Mouse (Mus musculus) forebrain, embryonic 13.5 days (tissue): ENCODE results near the gene Map2k2. TPM values are rescaled to one million over a fixed set of nuclear protein-coding genes. Genes with fewer than 3 reads are reported as not detected.

ENCODE experiments used
- ATAC-seq: fragments of 200-750 bp; cut with Nextera tagmentation; 2 replicates; pipeline ENCODE4 v1.8.0; 2017
- H3K27ac ChIP-seq: fragments of 300-500 bp; sonication (generic); 2 replicates; pipeline ENCODE4 v1.5.1; 2015; ENCODE audit warnings: inconsistent platforms, mild to moderate bottlenecking, moderate library complexity
- H3K27me3 ChIP-seq: fragments of 300-500 bp; sonication (generic); 2 replicates; pipeline ENCODE4 v1.6.1; 2015; ENCODE audit warnings: mild to moderate bottlenecking, inconsistent platforms
- H3K36me3 ChIP-seq: fragments of 300-500 bp; sonication (generic); 2 replicates; pipeline ENCODE4 v1.6.1; 2015; ENCODE audit warnings: mild to moderate bottlenecking, inconsistent platforms; ENCODE audit not compliant: poor library complexity, severe bottlenecking
- H3K4me1 ChIP-seq: fragments of 300-500 bp; sonication (generic); 2 replicates; pipeline ENCODE4 v1.6.1; 2015; ENCODE audit warnings: inconsistent platforms
- H3K4me2 ChIP-seq: fragments of 300-500 bp; sonication (generic); 2 replicates; pipeline ENCODE4 v1.6.1; 2015; ENCODE audit warnings: inconsistent platforms, mild to moderate bottlenecking, moderate library complexity
- H3K4me3 ChIP-seq: fragments of 300-500 bp; sonication (generic); 2 replicates; pipeline ENCODE4 v1.5.1; 2015; ENCODE audit warnings: mild to moderate bottlenecking, inconsistent platforms
- H3K9ac ChIP-seq: fragments of 300-500 bp; sonication (generic); 2 replicates; pipeline ENCODE4 v1.6.1; 2015; ENCODE audit warnings: mild to moderate bottlenecking, inconsistent platforms
- H3K9me3 ChIP-seq: fragments of 300-500 bp; sonication (generic); replicated peaks from 2 replicates; pipeline ENCODE4 v1.6.1; 2016; ENCODE audit warnings: inconsistent platforms
- WGBS: fragments of 180-500 bp; shearing (Covaris S2); methylation state at CpG from one replicate; pipeline ENCODE4 v1.1.7; 2015; 5-methylcytosine and 5-hydroxymethylcytosine counted together
- polyA plus RNA-seq: library from polyadenylated mRNA; unstranded; fragments of >200 nt; fragmentation: Nextera tagmentation; extraction: Ambion mirVana; gene quantifications from 2 replicates; pipeline ENCODE4 v1.2.1, GENCODE M21; 2015

The Map2k2 gene
- polyA plus RNA-seq, 1 experiment from 2014 or later, result 200 TPM

DNA sequence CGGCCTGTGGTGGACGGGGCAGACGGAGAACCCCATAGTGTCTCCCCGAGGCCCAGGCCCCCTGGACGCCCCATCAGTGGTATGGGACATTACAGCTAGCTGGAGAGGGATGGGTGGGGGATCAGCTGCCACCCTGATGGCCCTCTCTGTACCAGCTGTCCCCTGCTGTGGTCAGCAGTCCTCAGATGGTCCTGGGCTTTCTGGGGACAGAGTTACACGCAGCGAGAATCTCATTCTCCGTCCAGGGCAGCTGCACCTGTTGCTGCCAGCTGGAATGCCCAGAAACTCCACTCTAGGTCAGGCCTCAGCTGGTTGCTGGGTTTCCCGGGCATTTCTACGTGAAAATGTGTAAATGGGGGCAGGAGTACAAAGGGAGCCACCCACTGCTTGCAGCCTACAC, 13.9 kb downstream of the Map2k2 start:
- peaks cover 97% of the 10 kb centered on the region for H3K36me3 ChIP-seq

DNA sequence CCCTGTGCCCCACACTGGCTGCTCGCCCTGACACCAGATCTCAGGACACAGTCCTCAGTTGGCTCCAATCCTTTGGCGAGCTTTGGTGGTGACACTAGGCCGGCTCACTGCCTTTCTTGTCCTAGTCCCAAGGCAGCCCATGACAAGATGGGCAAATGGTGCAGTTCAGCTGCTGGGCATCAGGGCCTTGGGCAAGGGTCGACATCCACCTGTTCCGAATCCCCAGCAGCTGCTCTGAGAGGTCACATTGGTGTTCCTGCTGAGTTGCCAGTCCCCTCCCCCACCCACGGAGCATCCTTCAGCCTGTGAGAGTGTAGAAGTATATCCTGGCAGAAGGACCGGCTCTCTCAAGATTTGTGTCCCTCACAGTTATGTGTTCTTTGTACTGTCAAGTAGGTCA, 14.9 kb downstream of the Map2k2 start:
- Histone ChIP-seq H3K9ac (no peak overlapping the region), H3K36me3 (peaks cover 91% of the 10 kb centered on the region), H3K27ac (no peak overlapping the region), H3K27me3 (no peaks in the 10 kb centered on the region), H3K4me1 (no peaks in the 10 kb centered on the region), H3K4me2 (no peak overlapping the region), H3K4me3 (no peak overlapping the region), H3K9me3 (no peaks in the 10 kb centered on the region)
- no peak for ATAC-seq
- 91% methylated on average over 7 of the region's 7 CpGs for WGBS

More for the DNA sequence above, 13.9 kb downstream of the Map2k2 start:
- 95% methylated on average over 10 of the region's 10 CpGs for WGBS
- no peaks in the 10 kb centered on the region for H3K9me3 ChIP-seq
- no peaks in the 10 kb centered on the region for H3K4me1 ChIP-seq
- no peak for ATAC-seq
- H3K9ac ChIP-seq, result no peak overlapping the region
- no peaks in the 10 kb centered on the region for H3K27me3 ChIP-seq
- no peak overlapping the region for H3K27ac ChIP-seq
- H3K4me3 ChIP-seq, result no peak overlapping the region
- no peak overlapping the region for H3K4me2 ChIP-seq

DNA sequence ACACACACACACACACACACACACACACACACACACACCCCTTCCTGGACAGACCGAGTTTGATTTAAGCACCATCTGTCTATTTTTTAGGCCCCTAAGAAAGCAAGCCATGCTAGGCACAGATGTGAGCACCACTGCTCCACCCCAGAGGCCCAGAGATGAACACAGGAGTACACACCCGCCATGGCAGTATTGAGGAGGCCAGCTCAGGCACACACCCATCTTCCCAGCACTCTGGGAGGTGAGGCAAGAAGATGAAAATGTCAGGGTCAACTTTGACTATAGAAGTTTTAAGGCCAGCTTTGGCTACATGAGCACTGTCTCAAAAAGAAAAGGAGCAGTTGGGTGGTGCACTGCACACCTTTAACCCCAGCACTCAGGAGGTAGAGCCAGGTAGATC, 17.2 kb downstream of the Map2k2 start:
- Histone ChIP-seq H3K27ac (no peak overlapping the region), H3K9ac (no peak overlapping the region), H3K9me3 (no peaks in the 10 kb centered on the region), H3K4me1 (no peaks in the 10 kb centered on the region), H3K36me3 (peaks cover 71% of the 10 kb centered on the region), H3K4me2 (no peak overlapping the region), H3K4me3 (no peak overlapping the region), H3K27me3 (peaks cover 7% of the 10 kb centered on the region)
- ATAC-seq, result no peak
- 85% methylated on average over 2 of the region's 2 CpGs for WGBS

DNA sequence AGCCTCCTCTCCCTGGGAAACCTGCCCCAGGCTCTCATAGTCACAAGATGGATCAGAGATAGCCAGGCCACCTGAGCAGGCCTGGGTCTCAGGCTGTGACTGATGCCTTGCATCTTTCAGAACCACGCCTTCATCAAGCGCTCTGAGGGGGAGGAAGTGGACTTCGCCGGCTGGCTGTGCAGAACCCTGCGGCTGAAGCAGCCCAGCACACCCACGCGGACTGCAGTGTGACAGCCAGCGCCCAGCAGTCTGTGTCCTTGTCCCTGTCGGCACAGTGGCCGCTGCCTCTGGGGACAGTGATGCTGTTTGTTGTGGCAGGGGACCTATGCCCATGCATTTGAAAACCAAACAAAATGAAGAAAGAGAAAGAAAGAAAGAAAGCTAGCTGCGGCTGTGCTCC, 17.8 kb downstream of the Map2k2 start:
- 81% methylated on average over 11 of the region's 11 CpGs for WGBS
- Histone ChIP-seq H3K27ac (no peak overlapping the region), H3K27me3 (peaks cover 13% of the 10 kb centered on the region), H3K4me3 (no peak overlapping the region), H3K9ac (no peak overlapping the region), H3K9me3 (no peaks in the 10 kb centered on the region), H3K36me3 (peaks cover 66% of the 10 kb centered on the region), H3K4me2 (no peak overlapping the region), H3K4me1 (no peaks in the 10 kb centered on the region)
- no peak for ATAC-seq

DNA sequence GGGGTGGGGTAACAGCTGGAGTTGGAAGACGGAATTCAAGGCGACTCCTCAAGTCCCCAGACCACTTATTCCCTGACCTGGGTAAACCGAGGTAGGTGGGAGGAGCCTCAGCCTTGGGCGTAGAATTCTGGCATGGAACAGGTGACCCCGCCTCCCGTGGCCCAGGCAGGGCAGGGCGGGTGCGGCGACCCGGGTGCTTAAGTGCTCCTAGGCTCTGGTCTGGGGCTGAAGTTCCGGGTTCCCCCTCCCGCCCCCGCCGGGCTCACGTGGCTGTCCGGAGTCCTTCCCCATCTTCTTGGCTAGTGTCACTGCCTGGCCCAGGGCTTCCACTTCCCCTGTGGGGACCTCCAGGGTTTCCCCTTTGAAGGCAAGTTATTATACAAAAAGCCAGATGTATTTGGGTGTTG, 28.5 kb downstream of the Map2k2 start:
- peaks cover 63% of the 10 kb centered on the region for H3K27me3 ChIP-seq
- WGBS, result 3% methylated on average over 16 of the region's 16 CpGs
- peaks cover 30% of the 10 kb centered on the region for H3K4me1 ChIP-seq
- no peak for ATAC-seq
- no peak overlapping the region for H3K27ac ChIP-seq
- H3K36me3 ChIP-seq, result no peaks in the 10 kb centered on the region
- H3K4me3 ChIP-seq, result no peak overlapping the region
- H3K9me3 ChIP-seq, result no peaks in the 10 kb centered on the region
- H3K9ac ChIP-seq, result no peak overlapping the region
- no peak overlapping the region for H3K4me2 ChIP-seq

DNA sequence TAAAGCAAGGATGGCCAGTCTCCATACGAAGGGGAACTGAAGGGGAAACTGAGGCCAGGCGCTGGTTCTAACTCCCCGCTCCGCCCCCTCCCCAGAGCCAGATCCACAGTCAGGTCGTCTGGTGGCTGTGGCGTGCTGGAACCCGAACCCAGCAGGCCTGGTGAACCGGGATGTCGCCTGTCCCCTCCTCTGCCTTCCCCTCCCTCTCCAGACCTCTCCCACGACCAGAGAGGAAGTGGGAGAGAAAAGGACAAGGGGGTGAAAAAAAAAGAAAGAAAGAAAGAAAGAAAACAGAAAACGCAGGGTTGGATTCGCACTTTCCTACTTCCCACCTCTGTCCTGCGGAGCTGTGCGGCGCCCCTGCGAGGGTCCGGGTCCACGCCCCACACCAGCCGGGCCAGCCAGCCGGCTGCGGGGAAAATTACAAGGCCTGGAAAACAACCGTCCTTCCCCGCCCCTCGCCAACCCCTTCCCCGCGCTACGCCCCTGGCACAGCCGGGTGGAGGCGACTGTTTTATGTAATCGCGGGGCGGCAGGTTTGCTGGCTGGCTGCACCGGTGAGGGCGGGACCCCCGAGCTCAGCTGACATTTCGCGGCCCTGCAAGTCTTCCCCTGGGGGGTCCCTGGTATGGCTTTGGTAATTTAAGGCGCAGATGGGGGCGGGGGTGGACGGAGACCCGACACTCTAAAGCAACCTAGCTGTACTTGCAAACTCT, 29.4 kb downstream of the Map2k2 start, which contains the start of gene Zbtb7a:
Gene Zbtb7a (plus strand): TSS at position 255 of the 716 bp plus-strand sequence.
- Histone ChIP-seq H3K27ac (peak within 1 kb of the TSS; percentile 97; the same call in 1 of the 2 replicates), H3K9me3 (no peaks in the 10 kb centered on the region), H3K4me1 (peaks cover 32% of the 10 kb centered on the region), H3K36me3 (no peaks in the 10 kb centered on the region), H3K27me3 (peaks cover 53% of the 10 kb centered on the region), H3K4me2 (peak within 1 kb of the TSS; percentile 97), H3K4me3 (peak within 1 kb of the TSS; percentile 85), H3K9ac (peak within 1 kb of the TSS; percentile 91)
- ATAC-seq, result no peak
- 2% methylated on average over 41 of the region's 41 CpGs for WGBS

DNA sequence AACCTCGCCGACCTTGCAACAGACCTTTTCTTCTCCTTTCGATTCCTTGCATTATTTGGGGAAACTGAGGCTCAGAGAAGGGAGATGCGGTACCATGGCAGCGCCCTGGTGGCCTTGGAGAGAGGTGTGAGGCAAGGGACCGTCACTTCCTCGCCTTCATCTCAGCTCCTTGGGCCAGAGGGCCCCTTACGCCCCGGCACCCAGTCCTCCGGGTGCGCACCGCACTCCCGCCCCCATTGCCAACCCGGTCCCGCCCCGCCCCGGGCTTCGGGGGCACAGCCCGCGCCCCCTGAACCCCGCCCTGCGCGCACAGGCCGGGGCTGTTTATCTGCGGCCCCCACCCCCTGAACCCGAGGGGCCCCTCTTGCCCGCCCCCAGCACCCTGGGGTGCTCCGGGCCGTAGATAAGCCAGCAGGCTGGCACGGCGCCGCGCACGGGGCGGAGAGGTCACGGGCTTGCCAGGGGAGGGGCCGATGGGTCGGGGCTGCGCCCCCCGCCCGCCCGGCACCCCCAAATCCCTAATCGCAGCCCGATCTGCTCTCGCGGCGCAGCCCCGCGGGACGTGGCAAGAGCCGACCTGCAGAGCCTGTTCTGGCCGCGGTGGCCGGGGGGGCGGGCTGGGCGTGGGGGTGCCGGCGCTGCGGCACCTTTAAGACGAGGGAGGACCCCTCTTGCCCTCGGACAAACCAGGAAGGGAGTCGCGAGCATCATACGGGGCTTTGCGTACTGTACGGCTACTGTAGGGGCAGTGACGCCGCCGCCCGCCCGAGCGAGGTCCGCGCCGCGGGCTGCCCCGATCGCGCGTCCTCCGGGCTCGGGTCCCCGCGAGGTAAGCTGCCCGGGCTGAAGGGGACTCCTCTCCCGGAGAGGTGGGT, 30.4 kb downstream of the Map2k2 start:
- H3K9me3 ChIP-seq, result no peaks in the 10 kb centered on the region
- H3K4me1 ChIP-seq, result peaks cover 42% of the 10 kb centered on the region
- peak overlapping the region; percentile 91 for H3K9ac ChIP-seq
- ATAC-seq, result peak; percentile 33
- H3K4me2 ChIP-seq, result peak overlapping the region; percentile 97
- peak overlapping the region; percentile 85 for H3K4me3 ChIP-seq
- peaks cover 44% of the 10 kb centered on the region for H3K27me3 ChIP-seq
- H3K27ac ChIP-seq, result peak overlapping the region; percentile 97
- H3K36me3 ChIP-seq, result no peaks in the 10 kb centered on the region
- whole genome bisulfite sequencing, result 1% methylated on average over 55 of the region's 86 CpGs

DNA sequence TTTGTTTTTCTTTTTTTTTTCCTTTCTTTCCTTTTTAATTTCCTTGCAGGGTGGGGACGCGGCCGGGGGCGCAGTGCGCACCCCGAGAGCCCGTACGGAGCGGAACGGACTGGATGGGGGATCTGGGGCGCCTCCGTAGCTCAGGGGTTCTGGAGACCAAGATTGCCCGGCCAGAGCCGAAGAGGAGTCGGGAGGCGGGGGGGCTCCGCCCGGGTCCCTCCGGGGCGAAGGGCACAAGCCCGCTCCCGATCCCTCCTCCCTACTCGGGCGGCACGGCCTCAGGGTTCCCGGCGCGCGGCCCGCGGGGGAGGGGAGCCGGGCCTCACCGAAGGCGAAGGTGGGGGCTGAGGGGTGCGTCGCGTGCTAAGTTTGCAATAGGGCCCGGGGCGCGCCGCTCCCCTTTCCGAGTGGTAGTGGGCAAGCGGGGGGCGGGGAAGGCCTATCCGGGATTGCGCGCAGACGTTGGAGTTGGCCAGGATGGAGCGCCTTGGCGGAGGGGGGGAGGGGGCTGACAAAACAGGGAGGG, 31.1 kb downstream of the Map2k2 start:
- Histone ChIP-seq H3K9me3 (no peaks in the 10 kb centered on the region), H3K27ac (peak overlapping the region; percentile 97), H3K27me3 (peaks cover 40% of the 10 kb centered on the region), H3K4me1 (peaks cover 49% of the 10 kb centered on the region), H3K4me2 (peak overlapping the region; percentile 97), H3K4me3 (peak overlapping the region; percentile 85), H3K9ac (peak overlapping the region; percentile 91), H3K36me3 (no peaks in the 10 kb centered on the region)
- peak; percentile 46 for ATAC-seq
- WGBS, result under 1% methylated on average over 49 of the region's 50 CpGs

DNA sequence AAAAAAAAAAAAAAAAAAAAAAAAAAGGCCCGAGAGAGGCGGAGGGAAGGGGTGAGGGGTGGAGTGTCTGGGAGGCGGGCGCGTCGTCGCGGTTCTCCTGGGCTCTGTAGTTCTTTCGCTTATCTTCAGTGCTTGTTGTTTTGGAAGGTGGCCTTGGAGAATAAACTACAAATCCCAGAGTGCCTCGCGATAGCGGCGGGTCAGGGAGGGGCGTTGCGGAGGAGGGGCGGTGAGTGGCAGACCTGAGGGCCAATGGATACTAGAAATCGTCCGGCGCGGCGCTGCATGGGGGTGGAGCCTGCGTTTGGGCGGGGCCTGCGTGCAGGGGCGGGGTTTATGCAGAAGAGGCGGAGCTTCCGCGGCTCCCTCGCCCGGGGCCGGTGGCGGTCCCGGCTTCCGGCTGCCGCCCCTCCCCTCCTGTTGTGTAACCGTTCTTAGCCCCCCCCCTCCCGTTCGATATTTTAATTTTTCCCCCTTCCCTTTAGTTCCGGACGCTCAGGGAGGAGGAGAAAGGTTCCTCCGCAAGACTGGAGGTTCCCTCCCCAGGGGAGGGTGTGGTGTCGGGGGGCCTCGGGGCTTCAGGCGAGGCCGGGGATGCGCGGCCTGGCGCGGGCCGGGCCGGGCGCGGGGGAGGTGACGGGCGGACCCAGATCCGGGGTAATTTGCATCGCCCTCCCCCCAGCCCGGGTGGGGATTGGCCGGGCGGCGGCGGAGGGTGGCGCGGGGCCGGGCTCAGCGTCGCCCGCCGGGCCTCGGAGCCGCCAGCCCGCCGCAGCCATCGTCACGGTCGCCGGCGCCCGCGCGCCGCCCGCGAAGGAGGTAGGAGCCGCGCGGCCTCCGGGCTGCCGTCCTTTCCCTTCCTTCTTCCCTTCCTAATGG, 31.8 kb downstream of the Map2k2 start:
- Histone ChIP-seq H3K27ac (peak overlapping the region; percentile 91), H3K9me3 (no peaks in the 10 kb centered on the region), H3K27me3 (peaks cover 34% of the 10 kb centered on the region), H3K36me3 (no peaks in the 10 kb centered on the region), H3K9ac (peak overlapping the region; percentile 93), H3K4me1 (peaks cover 54% of the 10 kb centered on the region), H3K4me3 (peak overlapping the region; percentile 85), H3K4me2 (peak overlapping the region; percentile 91)
- WGBS, result under 1% methylated on average over 69 of the region's 89 CpGs
- peak; percentile 94 for ATAC-seq

DNA sequence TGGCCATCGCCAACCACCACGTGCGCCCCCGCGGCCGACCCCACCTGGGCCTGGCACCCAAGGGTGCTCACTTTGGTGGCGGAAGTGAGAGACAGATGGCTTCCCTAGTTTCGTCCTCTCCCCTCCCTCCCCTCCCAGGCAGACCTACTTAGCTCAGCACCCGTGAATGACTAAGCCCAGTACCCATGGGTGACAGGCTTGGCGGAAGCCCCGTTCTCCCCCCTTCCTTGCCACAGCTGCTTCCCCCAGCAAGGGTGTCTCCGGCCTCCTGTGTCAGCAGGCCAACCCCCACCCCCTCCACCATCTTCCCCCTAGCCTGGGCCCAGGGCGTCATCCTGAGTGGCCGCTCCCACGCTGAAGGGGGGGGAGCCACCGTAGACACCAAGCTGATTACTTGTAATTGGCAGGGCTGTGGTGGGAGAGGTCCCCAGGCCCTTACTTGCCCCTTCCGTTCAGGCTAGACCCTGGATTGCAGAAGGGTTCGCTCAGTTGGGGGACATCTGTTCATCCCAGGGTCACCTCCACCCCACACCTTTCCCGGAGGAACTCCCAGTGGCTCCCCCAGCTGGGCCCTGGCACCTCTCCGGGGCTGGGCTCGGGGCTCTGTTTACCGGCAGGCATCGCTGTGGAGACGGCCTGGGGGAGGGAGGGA, 32.5 kb downstream of the Map2k2 start:
- peak overlapping the region; percentile 85 for H3K4me3 ChIP-seq
- no peak; the same call in 1 of the 2 replicates for ATAC-seq
- no peaks in the 10 kb centered on the region for H3K9me3 ChIP-seq
- WGBS, result 1% methylated on average over 20 of the region's 24 CpGs
- H3K4me2 ChIP-seq, result peak overlapping the region; percentile 91
- peak overlapping the region; percentile 91 for H3K27ac ChIP-seq
- H3K27me3 ChIP-seq, result peaks cover 27% of the 10 kb centered on the region
- no peaks in the 10 kb centered on the region for H3K36me3 ChIP-seq
- peaks cover 57% of the 10 kb centered on the region for H3K4me1 ChIP-seq
- H3K9ac ChIP-seq, result peak overlapping the region; percentile 93
